Mouse (Mus musculus) embryonic stem cell, embryonic (primary cell): Measurements from ENCODE around the gene Tbc1d17.

Experiments used
- CTCF ChIA-PET, 4 experiments: fragments of 300-600 bp in 2 of 4; fragments of 350-600 bp in 2 of 4; sonication (Branson Sonifier 250); formaldehyde crosslinking; loops; one replicate each; lab custom pipeline; 2022; ENCODE audit warnings: inconsistent platforms in 2 of 4; lab: Charles Lee
- POLR2A ChIA-PET, 4 experiments: fragments of 300-600 bp in 2 of 4; fragments of 350-600 bp in 2 of 4; sonication (Branson Sonifier 250); formaldehyde crosslinking; loops; one replicate each; lab custom pipeline; 2022; ENCODE audit warnings: antibody characterized with exemption in 4 of 4, inconsistent platforms in 1 of 4; lab: Charles Lee

The Tbc1d17 gene

GRCm38 (mm10) chr7:44836016-44836404, 12.9 kb downstream of the Tbc1d17 start:
- CTCF ChIA-PET, result interaction anchor here in 2 of 4 experiments (0.8 to 1.3 kb wide), 2 partner anchors 11 kb away, joined by 3 to 4 read pairs; no protein-coding TSS in a partner anchor
- POLR2A ChIA-PET, result interaction anchor here (0.6 to 52.0 kb wide), 14 partner anchors 0 to 140 kb away, joined by 3 to 2007 read pairs (median 4); partner anchors contain the start of genes Akt1s1 (in 2 of the 4), Atf5 (in 2 of the 4), Il4i1 (in 2 of the 4) and Nup62 (in 2 of the 4)

GRCm38 (mm10) chr7:44835373-44836015, 13.4 kb downstream of the Tbc1d17 start:
- ChIA-PET POLR2A (interaction anchor here in 3 of 4 experiments (0.6 to 52.0 kb wide), 14 partner anchors 0 to 1105 kb away, joined by 3 to 2007 read pairs (median 8); partner anchors contain the start of genes Akt1s1 (in 2 of the 3), Atf5 (in 2 of the 3), Il4i1 (in 2 of the 3) and Nup62 (in 2 of the 3)), CTCF (interaction anchor here in 1 of 4 experiments (1.0 kb wide), 1 partner anchor 11 kb away, joined by 3 read pairs; no protein-coding TSS in a partner anchor)

GRCm38 (mm10) chr7:44832763-44833162, 16.1 kb downstream of the Tbc1d17 start:
- CTCF ChIA-PET, result interaction anchor here in 2 of 4 experiments (0.6 to 0.9 kb wide), 2 partner anchors 9 to 140 kb away, joined by 3 to 4 read pairs; no protein-coding TSS in a partner anchor
- POLR2A ChIA-PET, result interaction anchor here (0.9 to 52.0 kb wide), 8 partner anchors 3 to 134 kb away, joined by 3 to 2007 read pairs (median 4); partner anchors contain the start of genes Il4i1 (in 3 of the 4), Nup62 (in 3 of the 4), Atf5 (in 2 of the 4) and Akt1s1 (in 1 of the 4)

GRCm38 (mm10) chr7:44828706-44829105, 20.2 kb downstream of the Tbc1d17 start:
- POLR2A ChIA-PET, result interaction anchor here (0.6 to 52.0 kb wide), 30 partner anchors 7 to 524 kb away, joined by 3 to 2007 read pairs (median 5); partner anchors contain the start of genes Akt1s1 (in 3 of the 4), Atf5 (in 3 of the 4), Il4i1 (in 3 of the 4) and Nup62 (in 3 of the 4)

GRCm38 (mm10) chr7:44826771-44827170, 22.1 kb downstream of the Tbc1d17 start:
- ChIA-PET POLR2A (interaction anchor here (0.6 to 52.0 kb wide), 35 partner anchors 7 to 630 kb away, joined by 3 to 2007 read pairs (median 4); partner anchors contain the start of genes Akt1s1 (in 4 of the 4), Il4i1 (in 4 of the 4), Nup62 (in 4 of the 4) and Tbc1d17 (in 4 of the 4)), CTCF (interaction anchor here in 2 of 4 experiments (0.9 to 5.1 kb wide), 7 partner anchors 7 to 171 kb away, joined by 3 to 28 read pairs (median 6); partner anchors contain the start of genes Atf5 (in 2 of the 2), Il4i1 (in 1 of the 2) and Nup62 (in 1 of the 2))

More at GRCm38 (mm10) chr7:44828706-44829105, 20.2 kb downstream of the Tbc1d17 start:
- CTCF ChIA-PET, result interaction anchor here in 1 of 4 experiments (0.5 to 5.1 kb wide), 6 partner anchors 10 to 180 kb away, joined by 3 to 28 read pairs (median 6); partner anchors contain the start of genes Atf5, Il4i1 and Nup62

- ChIA-PET CTCF (interaction anchor here (0.6 to 5.1 kb wide), 48 partner anchors 8 to 329 kb away, joined by 3 to 28 read pairs (median 4); partner anchors contain the start of genes Atf5 (in 3 of the 4), Il4i1 (in 3 of the 4), Nup62 (in 3 of the 4) and Akt1s1 (in 2 of the 4)), POLR2A (interaction anchor here (0.5 to 52.0 kb wide), 53 partner anchors 7 to 449 kb away, joined by 3 to 2007 read pairs (median 4); partner anchors contain the start of genes Il4i1 (in 4 of the 4), Nup62 (in 4 of the 4), Akt1s1 (in 3 of the 4) and Atf5 (in 3 of the 4))
Observed at GRCm38 (mm10) chr7:44824872-44825271, 24.0 kb downstream of the Tbc1d17 start.

- ChIA-PET POLR2A (interaction anchor here (0.6 to 52.0 kb wide), 60 partner anchors 6 to 1469 kb away, joined by 3 to 2007 read pairs (median 5); partner anchors contain the start of genes Akt1s1 (in 4 of the 4), Il4i1 (in 4 of the 4), Nup62 (in 4 of the 4) and Tbc1d17 (in 4 of the 4)), CTCF (interaction anchor here (0.6 to 2.9 kb wide), 24 partner anchors 9 to 428 kb away, joined by 3 to 8 read pairs (median 3); partner anchors contain the start of genes Akt1s1 (in 2 of the 4), Tbc1d17 (in 2 of the 4) and Ap2a1 (in 1 of the 4))
Observed at GRCm38 (mm10) chr7:44823409-44823808, 25.5 kb downstream of the Tbc1d17 start.

GRCm38 (mm10) chr7:44821666-44822448, 27.0 kb downstream of the Tbc1d17 start:
- CTCF ChIA-PET, result interaction anchor here in 3 of 4 experiments (0.5 to 1.8 kb wide), 11 partner anchors 17 to 1094 kb away, joined by 3 to 7 read pairs (median 3); partner anchors contain the start of genes Fuz (in 1 of the 3), Izumo2 (in 1 of the 3) and Vrk3 (in 1 of the 3)
- POLR2A ChIA-PET, result interaction anchor here (0.6 to 43.6 kb wide), 47 partner anchors 9 to 1258 kb away, joined by 3 to 2007 read pairs (median 4); partner anchors contain the start of genes Akt1s1 (in 3 of the 4), Tbc1d17 (in 3 of the 4), Izumo2 (in 2 of the 4) and Pnkp (in 2 of the 4)

- POLR2A ChIA-PET, result interaction anchor here (0.6 to 43.6 kb wide), 40 partner anchors 8 to 352 kb away, joined by 3 to 2007 read pairs (median 5); partner anchors contain the start of genes Akt1s1 (in 3 of the 4), Tbc1d17 (in 3 of the 4), Izumo2 (in 2 of the 4) and Pnkp (in 2 of the 4)
- CTCF ChIA-PET, result interaction anchor here in 1 of 4 experiments (1.2 to 1.8 kb wide), 2 partner anchors 76 to 112 kb away, joined by 3 to 4 read pairs; partner anchors contain the start of genes Fuz and Izumo2
Observed at GRCm38 (mm10) chr7:44820525-44820924, 28.4 kb downstream of the Tbc1d17 start.

GRCm38 (mm10) chr7:44819863-44820262, 29.0 kb downstream of the Tbc1d17 start:
- CTCF ChIA-PET, result interaction anchor here in 1 of 4 experiments (0.5 to 2.2 kb wide), 4 partner anchors 9 to 99 kb away, joined by 3 to 11 read pairs (median 3); partner anchors contain the start of gene Ptov1
- POLR2A ChIA-PET, result interaction anchor here (0.6 to 43.6 kb wide), 48 partner anchors 8 to 519 kb away, joined by 3 to 2007 read pairs (median 6); partner anchors contain the start of genes Akt1s1 (in 4 of the 4), Tbc1d17 (in 4 of the 4), Izumo2 (in 3 of the 4) and Ptov1 (in 3 of the 4)

- CTCF ChIA-PET, result interaction anchor here in 2 of 4 experiments (0.5 to 2.2 kb wide), 5 partner anchors 9 to 98 kb away, joined by 3 to 11 read pairs (median 3); partner anchors contain the start of gene Ptov1 (in 1 of the 2)
- POLR2A ChIA-PET, result interaction anchor here (0.8 to 43.6 kb wide), 75 partner anchors 9 to 576 kb away, joined by 3 to 2007 read pairs (median 4); partner anchors contain the start of genes Akt1s1 (in 4 of the 4), Tbc1d17 (in 4 of the 4), Ap2a1 (in 3 of the 4) and Izumo2 (in 3 of the 4)
Observed at GRCm38 (mm10) chr7:44819391-44819790, 29.5 kb downstream of the Tbc1d17 start.

- CTCF ChIA-PET, result interaction anchor here in 2 of 4 experiments (0.6 to 2.2 kb wide), 4 partner anchors 10 to 165 kb away, joined by 3 to 11 read pairs (median 3); no protein-coding TSS in a partner anchor
- POLR2A ChIA-PET, result interaction anchor here (0.6 to 43.6 kb wide), 89 partner anchors 9 to 577 kb away, joined by 3 to 2007 read pairs (median 4); partner anchors contain the start of genes Akt1s1 (in 4 of the 4), Tbc1d17 (in 4 of the 4), Ap2a1 (in 3 of the 4) and Izumo2 (in 3 of the 4)
Observed at GRCm38 (mm10) chr7:44818751-44819235, 30.1 kb downstream of the Tbc1d17 start.

GRCm38 (mm10) chr7:44818164-44818563, 30.7 kb downstream of the Tbc1d17 start:
- CTCF ChIA-PET, result interaction anchor here in 2 of 4 experiments (1.2 to 2.2 kb wide), 3 partner anchors 8 to 73 kb away, joined by 3 to 11 read pairs (median 6); no protein-coding TSS in a partner anchor

GRCm38 (mm10) chr7:44817441-44817840, 31.4 kb downstream of the Tbc1d17 start:
- POLR2A ChIA-PET, result interaction anchor here (0.7 to 43.6 kb wide), 51 partner anchors 8 to 512 kb away, joined by 3 to 2007 read pairs (median 13); partner anchors contain the start of genes Akt1s1 (in 3 of the 4), Izumo2 (in 3 of the 4), Tbc1d17 (in 3 of the 4) and Vrk3 (in 3 of the 4)

More at GRCm38 (mm10) chr7:44818164-44818563, 30.7 kb downstream of the Tbc1d17 start:
- POLR2A ChIA-PET, result interaction anchor here (0.6 to 43.6 kb wide), 65 partner anchors 9 to 578 kb away, joined by 3 to 2007 read pairs (median 4); partner anchors contain the start of genes Akt1s1 (in 3 of the 4), Ap2a1 (in 3 of the 4), Izumo2 (in 3 of the 4) and Pnkp (in 3 of the 4)

More at GRCm38 (mm10) chr7:44817441-44817840, 31.4 kb downstream of the Tbc1d17 start:
- CTCF ChIA-PET, result interaction anchor here in 2 of 4 experiments (1.2 to 3.4 kb wide), 3 partner anchors 9 to 12 kb away, joined by 3 to 28 read pairs (median 6); no protein-coding TSS in a partner anchor
